Mouse (Mus musculus) neutrophil, adult 5-6 weeks (primary cell): Measurements from ENCODE around the gene Shisa2. TPM values are rescaled to one million over a fixed set of nuclear protein-coding genes. Genes with fewer than 3 reads are reported as not detected.
"Not testable (repeated sequence)": the region's sequence is repeated elsewhere in the genome, so short reads cannot be mapped to it uniquely, and the experiment has no call there.

Experiments used
- ATAC-seq: fragments of 151-379, 151-347 bp; 2 replicates; pipeline ENCODE4 v1.8.0; 2017; ENCODE audit warnings: mild to moderate bottlenecking, moderate TSS enrichment; ENCODE audit not compliant: insufficient number of reproducible peaks, poor library complexity, low FRiP score, severe bottlenecking; ENCODE audit errors: extremely low read depth
- total RNA-seq: library from RNA; stranded (forward); fragments of 200-1000 nt; gene quantifications from 2 replicates; pipeline ENCODE4 v1.2.3, GENCODE M21; 2017

Gene Shisa2
- total RNA-seq, result not detected in 2 replicates

- no peak for ATAC-seq
Measured at GRCm38 (mm10) chr14:59625158-59625805, at the start of gene Shisa2. TSS of gene Shisa2 (plus strand) at chr14:59625308.

GRCm38 (mm10) chr14:59576385-59576784 lies 48.7 kb upstream of the Shisa2 start:
- no peak for ATAC-seq

GRCm38 (mm10) chr14:59590614-59591013 lies 34.5 kb upstream of the Shisa2 start:
- no peak for ATAC-seq

- no peak for ATAC-seq
Measured at GRCm38 (mm10) chr14:59591901-59592300, 33.2 kb upstream of the Shisa2 start.

- no peak for ATAC-seq
Measured at GRCm38 (mm10) chr14:59592593-59592992, 32.5 kb upstream of the Shisa2 start.

GRCm38 (mm10) chr14:59594988-59595387 lies 30.1 kb upstream of the Shisa2 start:
- no peak for ATAC-seq

- peak; percentile 98 for ATAC-seq
Measured at GRCm38 (mm10) chr14:59597398-59598259, 27.5 kb upstream of the Shisa2 start, which contains the start of gene Cdadc1. TSS of gene Cdadc1 (minus strand) at chr14:59597959.

- ATAC-seq, result no peak
Measured at GRCm38 (mm10) chr14:59598260-59598627, 26.9 kb upstream of the Shisa2 start.

- peak; percentile 45; the same call in 1 of the 2 replicates for ATAC-seq
Measured at GRCm38 (mm10) chr14:59604002-59604645, 21.0 kb upstream of the Shisa2 start.

- ATAC-seq, result peak; percentile 64; the same call in 1 of the 2 replicates
Measured at GRCm38 (mm10) chr14:59605671-59606353, 19.3 kb upstream of the Shisa2 start.

- no peak for ATAC-seq
Measured at GRCm38 (mm10) chr14:59607021-59607420, 18.1 kb upstream of the Shisa2 start.

- ATAC-seq, result no peak
Measured at GRCm38 (mm10) chr14:59612920-59613625, 12.0 kb upstream of the Shisa2 start.

GRCm38 (mm10) chr14:59614149-59614548 lies 11.0 kb upstream of the Shisa2 start:
- ATAC-seq, result not testable (repeated sequence)

GRCm38 (mm10) chr14:59616802-59617201 lies 8.3 kb upstream of the Shisa2 start:
- ATAC-seq, result no peak

- ATAC-seq, result no peak
Measured at GRCm38 (mm10) chr14:59624326-59624885, 702 bp upstream of the Shisa2 start.

- no peak for ATAC-seq
Measured at GRCm38 (mm10) chr14:59625806-59626364, 777 bp downstream of the Shisa2 start.

- ATAC-seq, result no peak
Measured at GRCm38 (mm10) chr14:59626711-59627110, 1.6 kb downstream of the Shisa2 start.

- ATAC-seq, result no peak
Measured at GRCm38 (mm10) chr14:59627142-59627680, 2.1 kb downstream of the Shisa2 start.
